Mouse (Mus musculus) liver, embryonic 11.5 days (tissue): ENCODE results near the gene Arid3c. TPM values are rescaled to one million over a fixed set of nuclear protein-coding genes. Genes with fewer than 3 reads are reported as not detected.
A peak's percentile ranks its signal among the peaks of the same experiment; 100 is the strongest.

Experiments
- ATAC-seq: fragments of 200-750 bp; cut with Nextera tagmentation; replicated peaks from 2 replicates; pipeline ENCODE4 v1.8.0; 2017; ENCODE audit warnings: moderate number of reproducible peaks, mild to moderate bottlenecking, moderate TSS enrichment, moderate library complexity; ENCODE audit not compliant: low FRiP score
- DNase-seq: peaks from one replicate; pipeline ENCODE4 v3.0.0-alpha.2; 2017; ENCODE audit warnings: low spot score
- H3K27ac ChIP-seq: fragments of 300-500 bp; sonication (generic); 2 replicates; pipeline ENCODE4 v1.5.1; 2014; ENCODE audit warnings: mild to moderate bottlenecking, low read depth, low read length, control low read depth
- H3K27me3 ChIP-seq: fragments of 300-500 bp; sonication (generic); replicated peaks from 2 replicates; pipeline ENCODE4 v1.6.1; 2014; ENCODE audit warnings: low read length, mixed read lengths; ENCODE audit not compliant: control insufficient read depth, insufficient read depth
- H3K36me3 ChIP-seq: fragments of 300-500 bp; sonication (generic); 2 replicates; pipeline ENCODE4 v1.6.1; 2014; ENCODE audit warnings: mild to moderate bottlenecking, low read length, moderate library complexity, mixed read lengths; ENCODE audit not compliant: control insufficient read depth, insufficient read depth
- H3K4me1 ChIP-seq: fragments of 300-500 bp; sonication (generic); replicated peaks from 2 replicates; pipeline ENCODE4 v1.6.1; 2014; ENCODE audit warnings: low read length, mixed read lengths; ENCODE audit not compliant: control insufficient read depth, insufficient read depth
- H3K4me2 ChIP-seq: fragments of 300-500 bp; sonication (generic); 2 replicates; pipeline ENCODE4 v1.6.1; 2014; ENCODE audit warnings: mild to moderate bottlenecking, control low read depth, moderate library complexity
- H3K4me3 ChIP-seq: fragments of 300-500 bp; sonication (generic); 2 replicates; pipeline ENCODE4 v1.5.1; 2014; ENCODE audit warnings: low read depth, low read length, control low read depth
- H3K9ac ChIP-seq: fragments of 300-500 bp; sonication (generic); 2 replicates; pipeline ENCODE4 v1.6.1; 2014; ENCODE audit warnings: low read depth, low read length, control low read depth
- H3K9me3 ChIP-seq: fragments of 300-500 bp; sonication (generic); 2 replicates; pipeline ENCODE4 v1.6.1; 2016; ENCODE audit warnings: low read length, inconsistent platforms, mixed read lengths; ENCODE audit not compliant: control insufficient read depth
- WGBS: fragments of 180-500 bp; shearing (Covaris S2); extraction: QIAGEN DNeasy Blood & Tissue Kit; methylation state at CpG from one replicate; pipeline ENCODE4 v1.1.7; 2014; 5-methylcytosine and 5-hydroxymethylcytosine counted together
- polyA plus RNA-seq: library from polyadenylated mRNA; unstranded; fragments of >200 nt; fragmentation: Nextera tagmentation; extraction: Ambion mirVana; gene quantifications from 2 replicates; pipeline ENCODE4 v1.2.1, GENCODE M21; 2014

The Arid3c gene
- polyA plus RNA-seq, 1 experiment from 2014 or later, result not detected

- DNase-seq, result no peak
- peaks cover 10% of the 10 kb centered on the region for H3K4me1 ChIP-seq
- H3K27ac ChIP-seq, result no peak overlapping the region
- no peaks in the 10 kb centered on the region for H3K36me3 ChIP-seq
- H3K9me3 ChIP-seq, result no peaks in the 10 kb centered on the region
- no peaks in the 10 kb centered on the region for H3K27me3 ChIP-seq
- no peak overlapping the region for H3K9ac ChIP-seq
- H3K4me3 ChIP-seq, result peak overlapping the region; percentile 58; the same call in 1 of the 2 replicates
- ATAC-seq, result no peak
- H3K4me2 ChIP-seq, result peak overlapping the region; percentile 72
- WGBS, result 14% methylated on average over 8 of the region's 8 CpGs
Measured at GRCm38 (mm10) chr4:41714276-41714675, 16.7 kb downstream of the Arid3c start.

GRCm38 (mm10) chr4:41713197-41714067, 17.5 kb downstream of the Arid3c start, which contains the start of gene Rpp25l:
Gene Rpp25l, minus strand, starts transcription at chr4:41713534.
- DNase-seq, result peak; percentile 97
- no peaks in the 10 kb centered on the region for H3K9me3 ChIP-seq
- ATAC-seq, result peak; percentile 79
- no peak within 1 kb of the TSS; the same call in 1 of the 2 replicates for H3K27ac ChIP-seq
- H3K36me3 ChIP-seq, result no peaks in the 10 kb centered on the region
- no peaks in the 10 kb centered on the region for H3K27me3 ChIP-seq
- peak within 1 kb of the TSS; percentile 58 for H3K4me3 ChIP-seq
- H3K4me1 ChIP-seq, result peaks cover 10% of the 10 kb centered on the region
- peak within 1 kb of the TSS; percentile 72 for H3K4me2 ChIP-seq
- H3K9ac ChIP-seq, result peak within 1 kb of the TSS; percentile 81
- under 1% methylated on average over 61 of the region's 61 CpGs for WGBS

GRCm38 (mm10) chr4:41712421-41713196, 18.3 kb downstream of the Arid3c start:
- H3K4me2 ChIP-seq, result peak overlapping the region; percentile 72
- H3K9me3 ChIP-seq, result no peaks in the 10 kb centered on the region
- DNase-seq (no peak), ATAC-seq (peak; percentile 11; the same call in 1 of the 2 replicates)
- H3K9ac ChIP-seq, result peak overlapping the region; percentile 81
- peak overlapping the region; percentile 58 for H3K4me3 ChIP-seq
- H3K36me3 ChIP-seq, result no peaks in the 10 kb centered on the region
- H3K4me1 ChIP-seq, result peaks cover 10% of the 10 kb centered on the region
- H3K27ac ChIP-seq, result no peak overlapping the region; the same call in 1 of the 2 replicates
- 43% methylated on average over 31 of the region's 31 CpGs for WGBS
- no peaks in the 10 kb centered on the region; the same call in 1 of the 2 replicates for H3K27me3 ChIP-seq

GRCm38 (mm10) chr4:41711705-41712375, 19.1 kb downstream of the Arid3c start:
- 84% methylated on average over 16 of the region's 16 CpGs for WGBS
- H3K4me2 ChIP-seq, result peak overlapping the region; percentile 72

GRCm38 (mm10) chr4:41710229-41710628, 20.7 kb downstream of the Arid3c start:
- 69% methylated on average over 4 of the region's 4 CpGs for WGBS
- H3K27ac ChIP-seq, result no peak overlapping the region

More at GRCm38 (mm10) chr4:41711705-41712375, 19.1 kb downstream of the Arid3c start:
- DNase-seq (no peak), ATAC-seq (no peak)
- no peaks in the 10 kb centered on the region; the same call in 1 of the 2 replicates for H3K27me3 ChIP-seq
- H3K4me1 ChIP-seq, result peaks cover 10% of the 10 kb centered on the region
- H3K36me3 ChIP-seq, result no peaks in the 10 kb centered on the region
- peak overlapping the region; percentile 81 for H3K9ac ChIP-seq
- H3K27ac ChIP-seq, result no peak overlapping the region
- peak overlapping the region; percentile 58 for H3K4me3 ChIP-seq
- no peaks in the 10 kb centered on the region for H3K9me3 ChIP-seq

GRCm38 (mm10) chr4:41708192-41708745, 22.7 kb downstream of the Arid3c start:
- no peak overlapping the region for H3K9ac ChIP-seq
- 40% methylated on average over 8 of the region's 8 CpGs for WGBS
- H3K27ac ChIP-seq, result no peak overlapping the region
- H3K9me3 ChIP-seq, result no peaks in the 10 kb centered on the region
- H3K4me2 ChIP-seq, result no peak overlapping the region
- H3K27me3 ChIP-seq, result peaks cover 18% of the 10 kb centered on the region
- ATAC-seq (no peak), DNase-seq (no peak)
- no peaks in the 10 kb centered on the region for H3K36me3 ChIP-seq
- H3K4me3 ChIP-seq, result no peak overlapping the region
- H3K4me1 ChIP-seq, result peaks cover 10% of the 10 kb centered on the region

More at GRCm38 (mm10) chr4:41710229-41710628, 20.7 kb downstream of the Arid3c start:
- peaks cover 15% of the 10 kb centered on the region for H3K27me3 ChIP-seq
- H3K4me1 ChIP-seq, result peaks cover 10% of the 10 kb centered on the region
- no peaks in the 10 kb centered on the region for H3K36me3 ChIP-seq
- H3K9ac ChIP-seq, result no peak overlapping the region
- H3K9me3 ChIP-seq, result no peaks in the 10 kb centered on the region
- DNase-seq, result no peak
- H3K4me3 ChIP-seq, result no peak overlapping the region
- H3K4me2 ChIP-seq, result no peak overlapping the region
- no peak for ATAC-seq

- H3K27ac ChIP-seq, result no peak overlapping the region
- peaks cover 18% of the 10 kb centered on the region for H3K27me3 ChIP-seq
- 6% methylated on average over 13 of the region's 13 CpGs for WGBS
- H3K9ac ChIP-seq, result no peak overlapping the region
- no peak overlapping the region for H3K4me3 ChIP-seq
- ATAC-seq, result peak; percentile 70
- H3K4me2 ChIP-seq, result peak overlapping the region; percentile 1; the same call in 1 of the 2 replicates
- no peaks in the 10 kb centered on the region for H3K36me3 ChIP-seq
- DNase-seq, result peak; percentile 56
- peaks cover 5% of the 10 kb centered on the region for H3K4me1 ChIP-seq
- H3K9me3 ChIP-seq, result no peaks in the 10 kb centered on the region
Measured at GRCm38 (mm10) chr4:41707011-41707535, 23.9 kb downstream of the Arid3c start.
